Mouse (Mus musculus) embryonic facial prominence, embryonic 12.5 days (tissue): Measurements from ENCODE around the gene Zbtb20. TPM values are rescaled to one million over a fixed set of nuclear protein-coding genes. Genes with fewer than 3 reads are reported as not detected.

Source experiments
- ATAC-seq: fragments of 200-750 bp; cut with Nextera tagmentation; 2 replicates; pipeline ENCODE4 v1.8.0; 2017; ENCODE audit not compliant: insufficient number of reproducible peaks, insufficient read depth, low FRiP score, low TSS enrichment
- H3K27ac ChIP-seq: fragments of 300-500 bp; sonication (generic); 2 replicates; pipeline ENCODE4 v1.5.1; 2016; ENCODE audit warnings: mild to moderate bottlenecking
- H3K27me3 ChIP-seq: fragments of 300-500 bp; sonication (generic); 2 replicates; pipeline ENCODE4 v1.6.1; 2016; ENCODE audit warnings: mild to moderate bottlenecking, moderate library complexity
- H3K36me3 ChIP-seq: fragments of 300-500 bp; sonication (generic); 2 replicates; pipeline ENCODE4 v1.6.1; 2016; ENCODE audit warnings: mild to moderate bottlenecking
- H3K4me1 ChIP-seq: fragments of 300-500 bp; sonication (generic); 2 replicates; pipeline ENCODE4 v1.6.1; 2016
- H3K4me2 ChIP-seq: fragments of 300-500 bp; sonication (generic); replicated peaks from 2 replicates; pipeline ENCODE4 v1.6.1; 2016; ENCODE audit warnings: mild to moderate bottlenecking, moderate library complexity
- H3K4me3 ChIP-seq: fragments of 300-500 bp; sonication (generic); 2 replicates; pipeline ENCODE4 v1.5.1; 2016; ENCODE audit warnings: mild to moderate bottlenecking
- H3K9ac ChIP-seq: fragments of 300-500 bp; sonication (generic); 2 replicates; pipeline ENCODE4 v1.6.1; 2016; ENCODE audit warnings: mild to moderate bottlenecking, moderate library complexity
- H3K9me3 ChIP-seq: fragments of 300-500 bp; sonication (generic); 2 replicates; pipeline ENCODE4 v1.6.1; 2016; ENCODE audit warnings: mild to moderate bottlenecking, moderate library complexity
- WGBS: fragments of 180-500 bp; shearing (Covaris S2); methylation state at CpG from one replicate; pipeline ENCODE4 v1.1.7; 2016; 5-methylcytosine and 5-hydroxymethylcytosine counted together
- microRNA counts: library from miRNA; unstranded; fragments of <30 nt; microRNA quantifications from one replicate; lab custom pipeline; 2017
- microRNA-seq: library from miRNA; unstranded; fragments of <30 nt; microRNA quantifications from one replicate; pipeline ENCODE4, GENCODE M21; 2017
- polyA plus RNA-seq: library from polyadenylated mRNA; unstranded; fragments of >200 nt; fragmentation: Nextera tagmentation; extraction: Ambion mirVana; gene quantifications from 2 replicates; pipeline ENCODE4 v1.2.1, GENCODE M21; 2016

Zbtb20 gene
- polyA plus RNA-seq, 1 experiment from 2014 or later: 25.8 TPM

DNA sequence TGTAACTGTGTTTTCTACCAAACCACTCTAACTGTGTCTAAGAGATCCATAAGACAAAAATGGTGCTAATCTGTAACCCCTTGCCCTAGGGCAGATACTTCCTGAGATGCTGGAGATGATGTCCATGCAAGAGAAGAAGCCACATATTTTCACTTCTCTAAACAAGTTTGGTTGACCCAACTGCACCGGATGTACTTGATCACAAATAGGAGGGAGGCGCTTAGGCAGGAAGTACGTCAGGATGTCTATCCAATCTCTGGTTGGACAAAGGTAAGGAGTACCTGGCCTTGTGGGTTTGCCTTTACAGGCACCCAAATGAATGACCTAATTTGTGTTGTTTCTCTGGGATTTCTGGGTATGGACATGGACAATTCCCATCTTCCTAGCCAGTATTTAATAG lies 792.6 kb downstream of the Zbtb20 start:
- ATAC-seq: no peak
- Histone ChIP-seq H3K9me3 (no peaks in the 10 kb centered on the region), H3K9ac (no peak overlapping the region), H3K36me3 (no peaks in the 10 kb centered on the region), H3K27me3 (no peaks in the 10 kb centered on the region), H3K4me3 (no peak overlapping the region), H3K4me1 (no peaks in the 10 kb centered on the region), H3K27ac (no peak overlapping the region), H3K4me2 (no peak overlapping the region)
- 92% methylated on average over 3 of the region's 3 CpGs for WGBS

DNA sequence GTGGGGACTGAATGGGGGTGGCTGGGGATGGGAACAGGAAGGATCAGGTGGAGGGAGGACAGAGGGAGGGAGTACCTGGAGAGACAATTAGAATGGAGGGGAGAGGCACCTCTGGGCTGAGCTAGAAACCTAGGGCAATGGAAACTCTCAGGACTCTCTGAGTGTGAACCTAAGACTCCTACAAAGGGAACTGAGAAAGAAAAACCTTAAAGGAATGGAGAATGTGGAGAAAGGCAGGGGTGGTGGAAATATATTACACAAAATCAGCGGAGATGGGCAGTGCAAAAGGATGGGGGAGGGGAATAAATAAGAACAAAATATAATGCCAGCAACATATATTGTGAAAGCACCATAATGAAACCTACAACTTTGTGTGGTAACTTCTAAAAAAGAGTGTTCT lies 796.3 kb downstream of the Zbtb20 start:
- no peaks in the 10 kb centered on the region for H3K9me3 ChIP-seq
- no peak for ATAC-seq
- H3K4me3 ChIP-seq: no peak overlapping the region
- no peaks in the 10 kb centered on the region for H3K4me1 ChIP-seq
- no peaks in the 10 kb centered on the region for H3K27me3 ChIP-seq
- WGBS: 80% methylated on average over 1 of the region's 1 CpGs
- H3K9ac ChIP-seq: no peak overlapping the region
- H3K27ac ChIP-seq: no peak overlapping the region
- no peaks in the 10 kb centered on the region for H3K36me3 ChIP-seq
- no peak overlapping the region for H3K4me2 ChIP-seq

DNA sequence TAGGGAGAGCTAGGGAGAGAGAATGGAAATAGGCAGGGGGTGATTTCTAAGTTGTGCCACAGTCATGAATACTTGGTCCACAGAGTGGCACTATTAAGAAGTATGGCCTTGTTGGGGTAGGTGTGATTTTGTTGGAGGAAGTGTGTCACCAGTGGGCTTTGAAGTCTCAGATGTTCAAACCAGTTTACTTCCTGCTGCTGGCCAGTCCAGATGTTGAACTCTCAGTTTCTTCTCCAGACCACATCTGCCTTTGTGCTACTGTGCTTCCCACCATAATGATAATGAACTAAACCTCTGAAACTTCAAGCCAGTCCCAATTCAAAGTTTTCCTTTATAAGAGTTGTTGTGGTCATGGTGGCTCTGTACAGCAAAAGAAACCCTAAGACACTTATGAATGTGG lies 797.0 kb downstream of the Zbtb20 start:
- no peak for ATAC-seq
- H3K4me3 ChIP-seq: no peak overlapping the region
- no peaks in the 10 kb centered on the region for H3K27me3 ChIP-seq
- no peaks in the 10 kb centered on the region for H3K9me3 ChIP-seq
- no peaks in the 10 kb centered on the region for H3K36me3 ChIP-seq
- no peak overlapping the region for H3K9ac ChIP-seq
- H3K4me2 ChIP-seq: no peak overlapping the region
- H3K27ac ChIP-seq: no peak overlapping the region
- H3K4me1 ChIP-seq: no peaks in the 10 kb centered on the region

DNA sequence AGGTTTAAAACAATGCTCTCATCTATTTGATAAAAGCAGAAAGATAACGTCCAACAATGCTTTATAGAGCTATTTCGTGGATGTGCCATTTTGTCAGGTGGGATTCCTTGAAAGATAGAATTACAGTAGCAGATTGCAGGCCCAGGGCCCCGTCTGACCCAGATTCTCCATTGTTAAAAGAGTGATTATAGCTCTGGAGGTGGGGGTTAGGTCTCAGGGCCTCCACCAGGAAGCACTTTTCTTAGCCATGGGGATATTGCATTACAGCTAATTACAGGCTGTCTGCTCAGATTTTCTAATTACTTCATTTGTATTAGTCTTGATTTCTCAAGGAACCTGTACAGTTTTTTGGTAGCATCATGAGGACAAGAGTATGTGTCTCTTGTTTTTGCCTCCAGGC lies 798.7 kb downstream of the Zbtb20 start:
- 48% methylated on average over 3 of the region's 3 CpGs for WGBS
- no peaks in the 10 kb centered on the region for H3K36me3 ChIP-seq
- no peak overlapping the region for H3K27ac ChIP-seq
- no peak overlapping the region for H3K4me3 ChIP-seq
- no peak overlapping the region for H3K9ac ChIP-seq
- H3K4me2 ChIP-seq: no peak overlapping the region
- no peaks in the 10 kb centered on the region for H3K27me3 ChIP-seq
- no peaks in the 10 kb centered on the region for H3K4me1 ChIP-seq
- no peak for ATAC-seq
- no peaks in the 10 kb centered on the region for H3K9me3 ChIP-seq

DNA sequence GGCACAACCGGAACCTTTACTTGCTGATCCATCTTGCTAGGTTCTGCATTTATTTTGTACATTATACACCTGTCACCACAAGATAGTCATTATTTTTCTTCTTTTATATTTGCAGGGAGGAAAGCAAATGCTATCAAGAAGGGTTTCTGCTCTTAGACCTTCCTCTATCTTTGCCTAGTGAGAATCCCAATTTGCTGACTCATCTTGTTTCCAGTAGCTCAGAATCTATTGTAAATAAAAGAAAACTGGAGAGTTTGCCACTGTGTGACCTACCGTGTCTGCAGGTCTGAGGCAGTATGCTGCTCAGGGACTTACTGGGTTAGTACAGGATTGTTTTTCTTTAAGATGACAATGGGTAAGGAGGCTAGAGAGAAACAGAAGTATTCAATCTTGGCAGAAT lies 812.3 kb downstream of the Zbtb20 start:
- Histone ChIP-seq H3K36me3 (no peaks in the 10 kb centered on the region), H3K9ac (no peak overlapping the region), H3K27ac (no peak overlapping the region), H3K4me2 (no peak overlapping the region), H3K4me1 (no peaks in the 10 kb centered on the region), H3K9me3 (no peaks in the 10 kb centered on the region), H3K27me3 (no peaks in the 10 kb centered on the region), H3K4me3 (no peak overlapping the region)
- 84% methylated on average over 2 of the region's 2 CpGs for WGBS
- no peak for ATAC-seq

DNA sequence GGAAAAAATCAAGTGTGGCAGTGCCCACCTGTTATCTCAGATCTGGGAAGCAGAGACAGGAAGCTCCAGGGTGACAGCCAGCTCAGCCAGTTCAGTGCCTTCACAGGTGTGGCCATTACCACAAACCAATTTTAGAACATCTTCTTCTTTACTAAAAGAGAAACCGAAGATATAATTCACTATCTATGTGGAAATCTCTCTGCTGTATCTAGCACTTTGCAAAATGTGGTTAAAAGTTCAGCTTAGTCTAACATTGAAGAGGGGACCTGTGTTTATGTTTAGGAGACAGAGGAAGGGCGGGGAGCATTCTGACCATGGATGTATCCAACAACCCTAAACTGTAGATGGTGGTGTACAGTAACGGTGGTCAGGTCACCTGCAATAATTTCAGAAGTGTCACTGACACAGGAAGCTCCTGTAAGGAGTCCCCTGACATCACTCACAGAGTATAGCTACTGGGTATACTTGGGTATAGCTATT lies 814.6 kb downstream of the Zbtb20 start:
- H3K36me3 ChIP-seq: no peaks in the 10 kb centered on the region
- H3K9me3 ChIP-seq: no peaks in the 10 kb centered on the region
- H3K4me3 ChIP-seq: no peak overlapping the region
- 91% methylated on average over 3 of the region's 3 CpGs for WGBS
- no peak overlapping the region for H3K27ac ChIP-seq
- no peak overlapping the region for H3K9ac ChIP-seq
- no peaks in the 10 kb centered on the region for H3K4me1 ChIP-seq
- ATAC-seq: no peak
- H3K4me2 ChIP-seq: no peak overlapping the region
- H3K27me3 ChIP-seq: no peaks in the 10 kb centered on the region

DNA sequence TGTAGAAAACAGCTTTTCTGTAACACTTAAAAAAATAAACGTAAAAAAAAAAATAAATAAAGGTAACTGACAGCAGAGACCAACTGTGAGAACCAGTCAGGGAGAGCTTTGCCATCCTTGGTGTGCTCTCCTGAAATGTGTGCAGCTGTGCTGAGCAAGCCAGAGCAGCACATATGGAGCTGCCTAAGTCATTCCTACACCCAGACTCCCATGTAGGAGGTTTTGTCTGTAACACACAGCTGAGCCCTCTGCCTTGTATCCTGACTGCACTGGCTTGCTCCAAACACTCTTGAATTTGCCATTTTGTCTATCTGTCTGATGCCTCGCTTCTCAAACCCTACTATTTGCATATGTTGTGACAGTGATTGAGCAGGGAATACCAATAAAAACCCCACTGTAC lies 815.2 kb downstream of the Zbtb20 start:
- H3K4me3 ChIP-seq: no peak overlapping the region
- H3K9me3 ChIP-seq: no peaks in the 10 kb centered on the region
- no peak overlapping the region for H3K4me2 ChIP-seq
- ATAC-seq: no peak
- H3K27me3 ChIP-seq: no peaks in the 10 kb centered on the region
- H3K4me1 ChIP-seq: no peaks in the 10 kb centered on the region
- 83% methylated on average over 2 of the region's 2 CpGs for WGBS
- H3K27ac ChIP-seq: no peak overlapping the region
- H3K36me3 ChIP-seq: no peaks in the 10 kb centered on the region
- H3K9ac ChIP-seq: no peak overlapping the region

DNA sequence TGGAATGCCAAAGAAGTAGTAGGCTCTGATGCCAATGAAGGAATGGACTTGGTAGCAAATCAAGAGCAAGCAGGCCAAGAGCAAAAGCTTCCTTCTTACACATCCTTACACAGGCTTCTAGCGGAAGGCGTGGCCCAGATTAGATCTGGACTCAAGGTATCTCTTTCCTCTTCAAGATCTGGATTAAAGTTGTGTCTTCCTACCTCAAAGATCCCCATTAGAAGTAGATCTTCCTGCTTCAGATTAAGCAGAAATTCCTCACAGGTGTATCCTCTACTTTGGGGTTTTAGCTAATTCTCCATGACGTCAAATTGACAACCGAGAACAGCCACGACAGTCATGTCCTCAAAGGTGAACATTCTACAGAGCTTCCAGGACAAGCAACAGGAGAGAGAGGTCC lies 816.1 kb downstream of the Zbtb20 start:
- Histone ChIP-seq H3K9me3 (no peaks in the 10 kb centered on the region), H3K9ac (no peak overlapping the region), H3K36me3 (no peaks in the 10 kb centered on the region), H3K4me2 (no peak overlapping the region), H3K4me1 (no peaks in the 10 kb centered on the region), H3K27ac (no peak overlapping the region), H3K4me3 (no peak overlapping the region), H3K27me3 (no peaks in the 10 kb centered on the region)
- no peak for ATAC-seq
- 89% methylated on average over 5 of the region's 5 CpGs for WGBS

MicroRNA genes within 50 kb of the gene (microRNA counts, 519-probe panel; counts per million panel counts)
- microRNA mmu-miR-568 (lab: Ali Mortazavi, UCI): 460 counts per million, percentile 65 among the panel's probes with 10 or more counts

Small RNA genes lying within 50 kb of the gene (microRNA-seq; reads per million reads assigned to microRNA genes)
- gene Mir568: not detected
